Mouse (Mus musculus) MEL (cell line): ENCODE results near the gene Klhl21.

Source experiments
- CTCF ChIP-seq, 3 experiments: IDR thresholded peaks in 2 of 3; conservative IDR thresholded peaks in 1 of 3; 2 replicates each; pipeline ENCODE4 v1.5.1; 2011 to 2012; ENCODE audit warnings: low read length in 3 of 3, low read depth in 2 of 3, mild to moderate bottlenecking in 2 of 3, improper control_type of control experiment in 1 of 3, inconsistent platforms in 1 of 3, mixed read lengths in 1 of 3, moderate library complexity in 1 of 3; ENCODE audit not compliant: control insufficient read depth in 1 of 3, insufficient read depth in 1 of 3, poor library complexity in 1 of 3, severe bottlenecking in 1 of 3
- E2F4 ChIP-seq: IDR thresholded peaks from 2 replicates; pipeline ENCODE4 v1.6.1; 2011; ENCODE audit warnings: low read depth, low read length, improper control_type of control experiment, borderline replicate concordance
- EP300 ChIP-seq, 2 experiments: IDR thresholded peaks; 2 replicates each; pipeline ENCODE4 v1.6.1; 2011; ENCODE audit warnings: improper control_type of control experiment in 2 of 2, low read length in 2 of 2, low read depth in 1 of 2, mild to moderate bottlenecking in 1 of 2
- GATA1 ChIP-seq: IDR thresholded peaks from 2 replicates; pipeline ENCODE4 v1.6.1; 2011; ENCODE audit warnings: low read depth, low read length, improper control_type of control experiment
- MAFK ChIP-seq: IDR thresholded peaks from 2 replicates; pipeline ENCODE4 v1.6.1; 2011; ENCODE audit warnings: low read depth, mild to moderate bottlenecking, low read length, improper control_type of control experiment, borderline replicate concordance
- NELFE ChIP-seq: IDR thresholded peaks from 2 replicates; pipeline ENCODE4 v1.6.1; 2011; ENCODE audit warnings: low read depth, low read length, improper control_type of control experiment
- RCOR1 ChIP-seq: IDR thresholded peaks from 2 replicates; pipeline ENCODE4 v1.6.1; 2012; ENCODE audit warnings: low read depth, mild to moderate bottlenecking, inconsistent platforms, low read length, improper control_type of control experiment
- USF2 ChIP-seq, 2 experiments: IDR thresholded peaks; 2 replicates each; pipeline ENCODE4 v1.6.1; 2011 to 2012; ENCODE audit warnings: improper control_type of control experiment in 2 of 2, low read length in 2 of 2, borderline replicate concordance in 1 of 2, inconsistent platforms in 1 of 2, low read depth in 1 of 2, mild to moderate bottlenecking in 1 of 2; ENCODE audit not compliant: insufficient read depth in 1 of 2
- ZKSCAN1 ChIP-seq: IDR thresholded peaks from 2 replicates; pipeline ENCODE4 v1.6.1; 2012; ENCODE audit warnings: low read depth, mild to moderate bottlenecking, inconsistent platforms, low read length, improper control_type of control experiment, moderate library complexity

- peak; percentile 35 to 50 (median 42) for TF ChIP-seq CTCF (IDR thresholded peaks at IDR 0.05 in 2 of 3, conservative IDR thresholded peaks at IDR 0.05 in 1 of 3; ENCODE audit: control insufficient read depth in 1 of 3, insufficient read depth in 1 of 3, low read depth in 2 of 3, low read length in 3 of 3, poor library complexity in 1 of 3, severe bottlenecking in 1 of 3)
- TF ChIP-seq USF2 (IDR thresholded peaks at IDR 0.05; ENCODE audit: borderline replicate concordance in 1 of 2, insufficient read depth in 1 of 2, low read depth in 1 of 2, low read length in 2 of 2) = no peak
- no peak for TF ChIP-seq RCOR1
- no peak for TF ChIP-seq GATA1
- TF ChIP-seq ZKSCAN1 = no peak
- TF ChIP-seq MAFK = no peak
- TF ChIP-seq EP300 (IDR thresholded peaks at IDR 0.05; ENCODE audit: low read depth in 1 of 2, low read length in 2 of 2) = no peak
- TF ChIP-seq E2F4 = no peak
- TF ChIP-seq NELFE = no peak
Observed at GRCm38 (mm10) chr4:152029087-152029486, 20.5 kb downstream of the Klhl21 start.
